Mouse (Mus musculus) embryonic facial prominence, embryonic 12.5 days (tissue): ENCODE results near the gene 4930558K02Rik. TPM values are rescaled to one million over a fixed set of nuclear protein-coding genes. Genes with fewer than 3 reads are reported as not detected.

Source experiments
- polyA plus RNA-seq: library from polyadenylated mRNA; unstranded; fragments of >200 nt; fragmentation: Nextera tagmentation; extraction: Ambion mirVana; gene quantifications from 2 replicates; pipeline ENCODE4 v1.2.1, GENCODE M21; 2016

4930558K02Rik gene
- polyA plus RNA-seq, 1 experiment from 2014 or later = not detected

Other genes with a start within 250 kb of the 4930558K02Rik start
- not detected in 2 replicates for gene Fasl, start 191.1 kb downstream of the 4930558K02Rik start, polyA plus RNA-seq
- 40.3 and 44.9 TPM in 2 replicates for gene Suco, start 103.0 kb downstream of the 4930558K02Rik start, polyA plus RNA-seq
- gene Pigc, start 10.4 kb downstream of the 4930558K02Rik start, polyA plus RNA-seq = 44.1 and 48.3 TPM in 2 replicates